Mouse (Mus musculus) central nervous system, embryonic 18 days (tissue): ENCODE measurements around the gene Idh1. TPM values are rescaled to one million over a fixed set of nuclear protein-coding genes. Genes with fewer than 3 reads are reported as not detected.

Experiments
- polyA plus RNA-seq: library from polyadenylated mRNA; depleted of rRNA; stranded (reverse); fragments of >200 nt; gene quantifications from 2 replicates; pipeline ENCODE4 v1.2.3, GENCODE M21; 2012; rRNA removed

Idh1 gene
- polyA plus RNA-seq = 286 and 293 TPM in 2 replicates

GRCm38 (mm10) chr1:65186287-65187073, at the start of gene Idh1, which contains the start of gene Pikfyve:
TSS of gene Idh1 (minus strand) at chr1:65186500.
TSS of gene Pikfyve (plus strand) at chr1:65186683.

GRCm38 (mm10) chr1:65122574-65123372, 63.5 kb downstream of the Idh1 start, which contains the start of gene D630023F18Rik:
TSS of gene D630023F18Rik (minus strand) at chr1:65123214.

GRCm38 (mm10) chr1:65119438-65119837, 66.9 kb downstream of the Idh1 start, which contains the start of gene Gm28845:
TSS of gene Gm28845 (minus strand) at chr1:65119558.

Other genes starting within 250 kb of the Idh1 start
- 5.9 and 6.2 TPM in 2 replicates for gene Plekhm3, start 229.7 kb downstream of the Idh1 start, polyA plus RNA-seq
- 0.04 TPM in 1 of 2 replicates, not detected in the other for gene Akr1cl, start 153.7 kb downstream of the Idh1 start, polyA plus RNA-seq
- not detected in 2 replicates for gene Cryge, start 135.4 kb downstream of the Idh1 start, polyA plus RNA-seq
- not detected in 2 replicates for gene Crygd, start 123.0 kb downstream of the Idh1 start, polyA plus RNA-seq
- 0.13 TPM in 1 of 2 replicates, not detected in the other for gene Crygc, start 112.8 kb downstream of the Idh1 start, polyA plus RNA-seq
- gene Crygb, start 104.2 kb downstream of the Idh1 start, polyA plus RNA-seq = 0.09 TPM in 1 of 2 replicates, not detected in the other
- 0.48 and 0.63 TPM in 2 replicates for gene Cryga, start 83.1 kb downstream of the Idh1 start, polyA plus RNA-seq
- 0.22 and 0.39 TPM in 2 replicates for gene Gm28845, start 66.9 kb downstream of the Idh1 start, polyA plus RNA-seq
- gene D630023F18Rik, start 63.3 kb downstream of the Idh1 start, polyA plus RNA-seq = 4.6 and 5.1 TPM in 2 replicates
- gene Pikfyve, start 183 bp upstream of the Idh1 start, polyA plus RNA-seq = 13.0 and 13.1 TPM in 2 replicates
- 1.9 and 2.1 TPM in 2 replicates for gene Pth2r, start 95.6 kb upstream of the Idh1 start, polyA plus RNA-seq